Mouse (Mus musculus): ENCODE data around the gene Fam171a1.

DNA sequence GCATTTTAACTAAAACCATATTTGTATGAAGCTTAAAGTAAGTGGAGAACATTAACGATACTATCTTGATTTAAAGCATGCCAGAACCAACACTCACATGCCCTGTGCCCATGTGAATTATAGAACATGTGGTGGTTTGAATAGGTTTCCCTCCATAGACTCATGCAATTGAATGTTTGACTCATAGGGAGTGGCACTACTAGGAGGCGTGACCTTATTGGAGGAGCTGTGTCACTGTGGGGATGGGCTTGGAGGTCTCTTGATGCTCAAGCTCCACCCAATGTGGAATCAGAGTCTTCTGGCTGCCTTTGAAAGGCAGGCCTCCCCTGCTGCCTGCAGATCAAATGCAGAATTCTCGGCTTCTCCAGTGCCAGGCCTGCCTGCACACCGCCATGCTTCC, 27.8 kb downstream of the Fam171a1 start:
- TF ChIP-seq CTCF (IDR thresholded peaks at IDR 0.05; ENCODE audit: low read depth, low read length) (no peak), GATA1 (IDR thresholded peaks at IDR 0.05; ENCODE audit: borderline replicate concordance, low read length) (no peak)

All from G1E (cell line).